Mouse (Mus musculus) neural tube, embryonic 12.5 days (tissue): ENCODE results near the gene Prkab2. TPM values are rescaled to one million over a fixed set of nuclear protein-coding genes. Genes with fewer than 3 reads are reported as not detected.
A peak's percentile ranks its signal among the peaks of the same experiment; 100 is the strongest.

ENCODE experiments used
- ATAC-seq: fragments of 200-750 bp; cut with Nextera tagmentation; 2 replicates; pipeline ENCODE4 v1.8.0; 2017; ENCODE audit warnings: low read depth, mild to moderate bottlenecking, moderate TSS enrichment, moderate library complexity; ENCODE audit not compliant: low FRiP score
- H3K27ac ChIP-seq: fragments of 300-500 bp; sonication (generic); 2 replicates; pipeline ENCODE4 v1.5.1; 2016
- H3K27me3 ChIP-seq: fragments of 300-500 bp; sonication (generic); replicated peaks from 2 replicates; pipeline ENCODE4 v1.6.1; 2016; ENCODE audit warnings: mild to moderate bottlenecking
- H3K36me3 ChIP-seq: fragments of 300-500 bp; sonication (generic); 2 replicates; pipeline ENCODE4 v1.6.1; 2016; ENCODE audit warnings: mild to moderate bottlenecking
- H3K4me1 ChIP-seq: fragments of 300-500 bp; sonication (generic); 2 replicates; pipeline ENCODE4 v1.6.1; 2016
- H3K4me2 ChIP-seq: fragments of 300-500 bp; sonication (generic); replicated peaks from 2 replicates; pipeline ENCODE4 v1.6.1; 2016; ENCODE audit warnings: mild to moderate bottlenecking
- H3K4me3 ChIP-seq: fragments of 300-500 bp; sonication (generic); 2 replicates; pipeline ENCODE4 v1.5.1; 2016
- H3K9ac ChIP-seq: fragments of 300-500 bp; sonication (generic); 2 replicates; pipeline ENCODE4 v1.6.1; 2016; ENCODE audit warnings: mild to moderate bottlenecking
- H3K9me3 ChIP-seq: fragments of 300-500 bp; sonication (generic); 2 replicates; pipeline ENCODE4 v1.6.1; 2016; ENCODE audit warnings: mild to moderate bottlenecking
- WGBS: fragments of 180-500 bp; shearing (Covaris S2); methylation state at CpG from one replicate; pipeline ENCODE4 v1.1.7; 2016; 5-methylcytosine and 5-hydroxymethylcytosine counted together
- polyA plus RNA-seq: library from polyadenylated mRNA; unstranded; fragments of >200 nt; fragmentation: Nextera tagmentation; extraction: Ambion mirVana; gene quantifications from 2 replicates; pipeline ENCODE4 v1.2.1, GENCODE M21; 2016

Prkab2 gene
- polyA plus RNA-seq, 1 experiment from 2014 or later: 10.3 TPM

DNA sequence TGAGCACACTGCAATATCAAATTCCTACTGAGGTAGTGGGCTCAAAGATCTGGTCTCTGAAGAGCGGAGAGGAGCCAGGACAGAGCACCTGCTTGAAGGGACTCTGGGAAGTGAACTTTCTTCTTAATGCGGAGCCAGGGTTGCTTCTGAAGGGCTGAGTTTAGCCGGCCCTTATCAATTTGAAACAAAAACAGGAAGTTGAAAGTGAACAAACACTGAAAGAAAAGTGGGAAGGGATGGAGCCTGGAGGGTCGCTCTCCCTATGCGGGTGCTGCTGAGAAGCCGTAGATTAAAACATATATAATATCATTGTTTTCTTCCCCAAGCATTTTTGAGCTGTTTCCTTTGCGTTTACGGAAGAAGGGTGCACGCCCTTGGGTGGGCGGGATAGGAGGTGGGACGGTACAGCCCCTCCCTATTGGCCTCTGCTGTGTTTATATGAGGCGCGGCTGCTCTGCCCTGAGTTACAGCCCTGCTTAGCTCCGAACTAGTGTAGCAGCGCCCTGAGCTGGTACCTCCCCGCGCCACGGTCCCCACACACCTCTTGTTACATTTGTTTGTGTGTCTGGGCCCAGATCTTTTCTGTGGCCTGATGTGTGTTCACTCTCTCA is 29.5 kb upstream of the Prkab2 start, which contains the start of gene Fmo5:
Fmo5 (plus strand) TSS at position 414 of the 611 bp plus-strand sequence.
- WGBS: 4% methylated on average over 18 of the region's 18 CpGs
- Histone ChIP-seq H3K4me3 (peak within 1 kb of the TSS; percentile 19), H3K4me1 (peaks cover 4% of the 10 kb centered on the region; the same call in 1 of the 2 replicates), H3K27me3 (no peaks in the 10 kb centered on the region), H3K27ac (no peak within 1 kb of the TSS), H3K9me3 (no peaks in the 10 kb centered on the region), H3K36me3 (no peaks in the 10 kb centered on the region), H3K4me2 (peak within 1 kb of the TSS; percentile 56), H3K9ac (no peak within 1 kb of the TSS)
- ATAC-seq: no peak

GRCm38 (mm10) chr3:97629941-97630340 is 28.1 kb upstream of the Prkab2 start:
- H3K4me2 ChIP-seq: no peak overlapping the region
- H3K4me1 ChIP-seq: peaks cover 4% of the 10 kb centered on the region; the same call in 1 of the 2 replicates
- 90% methylated on average over 4 of the region's 4 CpGs for WGBS
- H3K36me3 ChIP-seq: no peaks in the 10 kb centered on the region
- no peak for ATAC-seq
- no peak overlapping the region for H3K27ac ChIP-seq
- H3K4me3 ChIP-seq: no peak overlapping the region
- H3K27me3 ChIP-seq: no peaks in the 10 kb centered on the region
- H3K9ac ChIP-seq: no peak overlapping the region
- no peaks in the 10 kb centered on the region for H3K9me3 ChIP-seq

GRCm38 (mm10) chr3:97630746-97631145 is 27.2 kb upstream of the Prkab2 start:
- H3K27ac ChIP-seq: no peak overlapping the region
- no peak overlapping the region for H3K4me2 ChIP-seq
- H3K9ac ChIP-seq: no peak overlapping the region
- H3K9me3 ChIP-seq: no peaks in the 10 kb centered on the region
- peaks cover 4% of the 10 kb centered on the region; the same call in 1 of the 2 replicates for H3K4me1 ChIP-seq
- no peaks in the 10 kb centered on the region for H3K36me3 ChIP-seq
- no peak overlapping the region for H3K4me3 ChIP-seq
- H3K27me3 ChIP-seq: no peaks in the 10 kb centered on the region
- 96% methylated on average over 4 of the region's 4 CpGs for WGBS
- ATAC-seq: no peak

GRCm38 (mm10) chr3:97631258-97631860 is 26.6 kb upstream of the Prkab2 start:
- Histone ChIP-seq H3K36me3 (no peaks in the 10 kb centered on the region), H3K9ac (no peak overlapping the region), H3K9me3 (no peaks in the 10 kb centered on the region), H3K4me1 (peaks cover 4% of the 10 kb centered on the region; the same call in 1 of the 2 replicates), H3K27ac (no peak overlapping the region), H3K4me3 (no peak overlapping the region), H3K27me3 (no peaks in the 10 kb centered on the region), H3K4me2 (no peak overlapping the region)
- no peak for ATAC-seq
- WGBS: 93% methylated on average over 8 of the region's 8 CpGs

GRCm38 (mm10) chr3:97633456-97633855 is 24.5 kb upstream of the Prkab2 start:
- Histone ChIP-seq H3K27ac (no peak overlapping the region), H3K4me2 (no peak overlapping the region), H3K4me1 (peaks cover 4% of the 10 kb centered on the region; the same call in 1 of the 2 replicates), H3K9me3 (no peaks in the 10 kb centered on the region), H3K36me3 (no peaks in the 10 kb centered on the region), H3K27me3 (no peaks in the 10 kb centered on the region), H3K4me3 (no peak overlapping the region), H3K9ac (no peak overlapping the region)
- ATAC-seq: no peak
- 86% methylated on average over 4 of the region's 4 CpGs for WGBS

- H3K9ac ChIP-seq: no peak overlapping the region
- no peaks in the 10 kb centered on the region for H3K27me3 ChIP-seq
- no peaks in the 10 kb centered on the region for H3K36me3 ChIP-seq
- H3K4me2 ChIP-seq: no peak overlapping the region
- no peaks in the 10 kb centered on the region for H3K9me3 ChIP-seq
- no peak for ATAC-seq
- no peak overlapping the region for H3K4me3 ChIP-seq
- WGBS: 89% methylated on average over 3 of the region's 3 CpGs
- H3K4me1 ChIP-seq: no peaks in the 10 kb centered on the region
- H3K27ac ChIP-seq: no peak overlapping the region
Measured at GRCm38 (mm10) chr3:97634288-97634761, 23.7 kb upstream of the Prkab2 start.

DNA sequence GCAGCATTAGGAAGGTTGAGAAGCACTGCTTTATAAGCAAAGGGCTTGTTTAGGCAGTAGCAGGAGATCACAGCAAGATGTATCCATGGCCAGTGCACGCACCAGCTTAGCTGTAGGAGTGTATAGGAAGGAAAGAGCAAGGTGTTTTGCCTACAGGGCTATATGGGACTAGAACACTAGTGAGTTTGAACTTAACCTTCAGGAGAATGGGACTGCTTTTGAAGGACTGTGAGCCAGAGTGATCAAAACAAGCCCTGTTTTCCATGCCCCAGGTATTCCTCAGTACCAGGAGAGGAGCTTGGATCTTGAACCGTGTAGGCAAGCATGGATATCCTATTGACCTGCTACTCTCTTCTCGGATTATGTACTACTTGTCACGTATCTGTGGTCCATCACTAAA is 16.6 kb upstream of the Prkab2 start:
- Histone ChIP-seq H3K9me3 (no peaks in the 10 kb centered on the region), H3K9ac (no peak overlapping the region), H3K27ac (no peak overlapping the region), H3K4me3 (no peak overlapping the region), H3K4me1 (no peaks in the 10 kb centered on the region), H3K4me2 (no peak overlapping the region), H3K27me3 (no peaks in the 10 kb centered on the region), H3K36me3 (no peaks in the 10 kb centered on the region)
- ATAC-seq: no peak
- 90% methylated on average over 4 of the region's 4 CpGs for WGBS

GRCm38 (mm10) chr3:97642001-97642400 is 16.0 kb upstream of the Prkab2 start:
- no peak overlapping the region for H3K4me2 ChIP-seq
- no peak overlapping the region for H3K4me3 ChIP-seq
- no peak for ATAC-seq

DNA sequence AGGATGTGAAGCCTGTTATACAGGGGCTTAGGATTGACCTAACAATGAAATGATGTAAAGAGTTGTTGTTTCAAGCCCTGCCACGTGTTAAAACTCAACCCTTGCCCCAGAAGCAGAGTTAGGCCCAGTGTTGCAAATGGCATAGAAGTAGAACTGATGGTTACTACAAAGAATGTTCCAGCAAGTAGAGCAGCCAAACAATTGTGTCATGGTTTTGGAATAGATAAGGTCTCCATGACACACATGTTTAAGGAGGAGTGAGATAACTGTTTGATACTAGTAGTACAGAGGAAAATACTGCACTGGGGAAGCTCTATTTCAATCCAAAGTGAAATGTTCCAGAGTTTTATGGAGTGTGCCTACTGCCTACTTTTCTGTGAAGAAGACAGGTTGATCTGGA is 9.5 kb upstream of the Prkab2 start:
- Histone ChIP-seq H3K9ac (no peak overlapping the region), H3K27ac (no peak overlapping the region), H3K36me3 (no peaks in the 10 kb centered on the region), H3K27me3 (no peaks in the 10 kb centered on the region), H3K9me3 (no peaks in the 10 kb centered on the region), H3K4me3 (no peak overlapping the region), H3K4me2 (no peak overlapping the region), H3K4me1 (no peaks in the 10 kb centered on the region)
- 54% methylated on average over 1 of the region's 1 CpGs for WGBS
- ATAC-seq: no peak

More at GRCm38 (mm10) chr3:97642001-97642400, 16.0 kb upstream of the Prkab2 start:
- H3K27me3 ChIP-seq: no peaks in the 10 kb centered on the region
- no peak overlapping the region for H3K9ac ChIP-seq
- H3K27ac ChIP-seq: no peak overlapping the region
- no peaks in the 10 kb centered on the region for H3K36me3 ChIP-seq
- no peaks in the 10 kb centered on the region for H3K4me1 ChIP-seq
- 82% methylated on average over 9 of the region's 9 CpGs for WGBS
- H3K9me3 ChIP-seq: no peaks in the 10 kb centered on the region

DNA sequence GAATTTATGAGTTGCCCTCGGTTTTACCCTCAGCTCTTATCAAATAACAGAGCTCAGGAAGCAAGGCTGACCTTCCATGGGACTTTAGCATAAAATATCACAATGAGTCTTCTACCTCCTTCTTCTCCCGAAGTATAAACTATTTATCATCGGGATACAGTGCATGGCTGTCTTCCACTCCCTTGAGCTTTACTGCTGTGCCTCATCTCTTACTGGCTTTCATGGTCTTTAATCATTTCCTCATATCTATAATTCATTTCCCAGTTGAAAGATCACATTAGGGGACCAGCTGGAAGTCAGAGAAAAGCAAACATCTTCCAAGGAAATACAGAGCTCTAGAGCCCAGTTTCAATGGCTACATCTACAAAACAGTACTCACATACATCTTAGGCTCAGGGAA is 9.0 kb upstream of the Prkab2 start:
- H3K27ac ChIP-seq: no peak overlapping the region
- H3K36me3 ChIP-seq: no peaks in the 10 kb centered on the region
- no peaks in the 10 kb centered on the region for H3K9me3 ChIP-seq
- ATAC-seq: no peak
- H3K27me3 ChIP-seq: no peaks in the 10 kb centered on the region
- no peaks in the 10 kb centered on the region for H3K4me1 ChIP-seq
- no peak overlapping the region for H3K9ac ChIP-seq
- H3K4me2 ChIP-seq: no peak overlapping the region
- no peak overlapping the region for H3K4me3 ChIP-seq
- WGBS: 75% methylated on average over 3 of the region's 3 CpGs

GRCm38 (mm10) chr3:97649469-97649868 is 8.5 kb upstream of the Prkab2 start:
- 75% methylated on average over 6 of the region's 6 CpGs for WGBS
- ATAC-seq: no peak
- H3K27ac ChIP-seq: no peak overlapping the region

GRCm38 (mm10) chr3:97651604-97652003 is 6.4 kb upstream of the Prkab2 start:
- Histone ChIP-seq H3K27me3 (no peaks in the 10 kb centered on the region), H3K27ac (no peak overlapping the region), H3K4me1 (no peaks in the 10 kb centered on the region), H3K36me3 (no peaks in the 10 kb centered on the region), H3K4me2 (no peak overlapping the region), H3K4me3 (no peak overlapping the region), H3K9me3 (no peaks in the 10 kb centered on the region), H3K9ac (no peak overlapping the region)
- WGBS: 88% methylated on average over 10 of the region's 10 CpGs
- ATAC-seq: no peak

More at GRCm38 (mm10) chr3:97649469-97649868, 8.5 kb upstream of the Prkab2 start:
- Histone ChIP-seq H3K36me3 (no peaks in the 10 kb centered on the region), H3K4me2 (no peak overlapping the region), H3K4me1 (no peaks in the 10 kb centered on the region), H3K4me3 (no peak overlapping the region), H3K9ac (no peak overlapping the region), H3K9me3 (no peaks in the 10 kb centered on the region), H3K27me3 (no peaks in the 10 kb centered on the region)
